Mouse (Mus musculus) liver, postnatal 0 days (tissue): ENCODE data around the gene Rps21. TPM values are rescaled to one million over a fixed set of nuclear protein-coding genes. Genes with fewer than 3 reads are reported as not detected.

ENCODE experiments used
- ATAC-seq: fragments of 200-750 bp; cut with Nextera tagmentation; 2 replicates; pipeline ENCODE4 v1.8.0; 2017; ENCODE audit warnings: mild to moderate bottlenecking, moderate library complexity
- DNase-seq: peaks from one replicate; pipeline ENCODE4 v3.0.0-alpha.2; 2016
- H3K27ac ChIP-seq: fragments of 300-500 bp; sonication (generic); 2 replicates; pipeline ENCODE4 v1.5.1; 2014; ENCODE audit warnings: antibody characterized with exemption, moderate library complexity, mild to moderate bottlenecking, low read depth
- H3K27me3 ChIP-seq: fragments of 300-500 bp; sonication (generic); 2 replicates; pipeline ENCODE4 v1.6.1; 2014; ENCODE audit warnings: low read length, control low read depth, mixed read lengths; ENCODE audit not compliant: insufficient read depth
- H3K36me3 ChIP-seq: fragments of 300-500 bp; sonication (generic); replicated peaks from 2 replicates; pipeline ENCODE4 v1.6.1; 2014; ENCODE audit warnings: mild to moderate bottlenecking, control low read depth, low read length, moderate library complexity, mixed read lengths; ENCODE audit not compliant: insufficient read depth
- H3K4me1 ChIP-seq: fragments of 300-500 bp; sonication (generic); 2 replicates; pipeline ENCODE4 v1.6.1; 2014; ENCODE audit warnings: antibody characterized with exemption, mild to moderate bottlenecking, control low read depth; ENCODE audit not compliant: insufficient read depth
- H3K4me2 ChIP-seq: fragments of 300-500 bp; sonication (generic); 2 replicates; pipeline ENCODE4 v1.6.1; 2014; ENCODE audit warnings: low read depth, mild to moderate bottlenecking, low read length, moderate library complexity, mixed read lengths
- H3K4me3 ChIP-seq: fragments of 300-500 bp; sonication (generic); 2 replicates; pipeline ENCODE4 v1.5.1; 2014; ENCODE audit warnings: low read depth, low read length
- H3K9ac ChIP-seq: fragments of 300-500 bp; sonication (generic); replicated peaks from 2 replicates; pipeline ENCODE4 v1.6.1; 2014; ENCODE audit warnings: mild to moderate bottlenecking, moderate library complexity
- H3K9me3 ChIP-seq: fragments of 300-500 bp; sonication (generic); 2 replicates; pipeline ENCODE4 v1.6.1; 2016; ENCODE audit warnings: mild to moderate bottlenecking, control low read depth, low read length, mixed read lengths
- CTCF ChIP-seq: sonication (generic); IDR thresholded peaks from 2 replicates; pipeline ENCODE4 v1.5.1; 2016; ENCODE audit warnings: antibody characterized with exemption, low read depth
- EP300 ChIP-seq: IDR thresholded peaks from 2 replicates; pipeline ENCODE4 v1.6.1; 2016; ENCODE audit warnings: antibody characterized with exemption, low read depth, mild to moderate bottlenecking
- WGBS: fragments of 180-500 bp; shearing (Covaris S2); extraction: QIAGEN DNeasy Blood & Tissue Kit; methylation state at CpG from one replicate; pipeline ENCODE4 v1.1.7; 2014; ENCODE audit not compliant: insufficient replicate concordance; 5-methylcytosine and 5-hydroxymethylcytosine counted together
- polyA plus RNA-seq: library from polyadenylated mRNA; unstranded; fragments of >200 nt; fragmentation: Nextera tagmentation; extraction: Ambion mirVana; gene quantifications from 2 replicates; pipeline ENCODE4 v1.2.1, GENCODE M21; 2015

Rps21 gene
- polyA plus RNA-seq, 1 experiment from 2014 or later = 382 TPM

- Histone ChIP-seq H3K9ac (no peak overlapping the region), H3K4me3 (no peak overlapping the region), H3K27me3 (no peaks in the 10 kb centered on the region), H3K9me3 (no peaks in the 10 kb centered on the region), H3K27ac (peak overlapping the region; percentile 70), H3K36me3 (peaks cover 14% of the 10 kb centered on the region), H3K4me2 (peak overlapping the region; percentile 22; the same call in 1 of the 2 replicates), H3K4me1 (peaks cover 24% of the 10 kb centered on the region)
- no peak for DNase-seq
- 73% methylated on average over 7 of the region's 7 CpGs for WGBS
- ATAC-seq = no peak
- TF ChIP-seq EP300 (no peak), CTCF (no peak)
These were observed 13.5 kb downstream of the Rps21 start for GRCm38 (mm10) chr2:180270537-180271255.

GRCm38 (mm10) chr2:180271804-180272395, 14.7 kb downstream of the Rps21 start:
- ATAC-seq = no peak
- H3K27me3 ChIP-seq = no peaks in the 10 kb centered on the region
- no peak for TF ChIP-seq EP300
- no peak for TF ChIP-seq CTCF
- peaks cover 36% of the 10 kb centered on the region for H3K4me1 ChIP-seq
- no peak for DNase-seq
- 80% methylated on average over 5 of the region's 5 CpGs for WGBS
- no peak overlapping the region for H3K27ac ChIP-seq
- peak overlapping the region; percentile 99 for H3K4me2 ChIP-seq
- H3K9ac ChIP-seq = peak overlapping the region; percentile 94
- H3K36me3 ChIP-seq = peaks cover 9% of the 10 kb centered on the region; the same call in 1 of the 2 replicates
- H3K4me3 ChIP-seq = peak overlapping the region; percentile 81
- H3K9me3 ChIP-seq = no peaks in the 10 kb centered on the region

GRCm38 (mm10) chr2:180272884-180273321, 15.7 kb downstream of the Rps21 start:
- Histone ChIP-seq H3K4me1 (peaks cover 40% of the 10 kb centered on the region), H3K27me3 (no peaks in the 10 kb centered on the region), H3K9ac (peak overlapping the region; percentile 94), H3K4me3 (peak overlapping the region; percentile 81), H3K36me3 (peaks cover 9% of the 10 kb centered on the region; the same call in 1 of the 2 replicates), H3K27ac (peak overlapping the region; percentile 89), H3K9me3 (no peaks in the 10 kb centered on the region), H3K4me2 (peak overlapping the region; percentile 99)
- DNase-seq = no peak
- ATAC-seq = peak; percentile 46
- 0% methylated on average over 14 of the region's 37 CpGs for WGBS
- TF ChIP-seq EP300 (no peak), CTCF (no peak)

DNA sequence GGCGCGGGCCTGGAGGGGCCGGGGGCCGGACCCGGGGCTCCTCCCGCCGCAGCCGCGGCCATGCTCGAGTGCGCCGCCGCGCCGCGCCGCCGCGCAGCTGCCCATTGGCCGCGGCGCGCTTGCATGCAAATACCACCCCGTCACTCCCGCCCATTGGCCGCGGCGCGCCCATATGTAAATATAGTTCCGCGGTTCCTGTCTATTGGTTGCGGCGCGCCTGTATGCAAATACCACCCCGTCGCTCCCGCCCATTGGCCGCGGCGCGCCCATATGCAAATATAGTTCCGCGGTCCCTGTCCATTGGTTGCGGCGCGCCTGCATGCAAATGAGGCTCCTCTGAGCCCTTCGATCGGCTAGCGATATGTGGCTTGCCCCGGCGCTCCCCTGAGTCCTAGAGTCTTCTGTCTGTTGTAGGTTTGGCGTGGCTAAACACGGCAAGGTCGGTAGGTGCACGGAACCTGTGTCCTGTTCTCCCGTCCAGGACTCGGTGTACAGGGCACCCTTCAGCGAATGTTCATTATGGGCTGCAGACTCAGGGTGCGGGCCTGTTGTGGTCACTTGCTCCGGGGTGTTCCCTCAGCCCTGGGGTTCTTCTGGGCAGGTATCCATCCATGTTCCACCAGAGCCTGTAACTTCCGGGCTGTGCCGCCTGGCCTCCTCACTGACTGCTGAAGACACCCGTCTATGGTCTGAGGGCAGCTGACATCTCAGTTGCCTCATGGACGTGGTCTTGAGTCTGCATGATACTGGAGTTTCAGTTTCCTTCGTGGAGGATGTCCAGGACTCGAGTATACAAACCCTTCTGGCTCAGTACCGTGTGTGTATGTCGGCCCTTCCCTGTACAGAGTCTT, 16.4 kb downstream of the Rps21 start, which contains the start of gene Cables2:
TSS of gene Cables2 (minus strand) at position 103 of the 851 bp plus-strand sequence.
- DNase-seq (peak; percentile 97), ATAC-seq (peak; percentile 96)
- peaks cover 40% of the 10 kb centered on the region for H3K4me1 ChIP-seq
- H3K27ac ChIP-seq = peak within 1 kb of the TSS; percentile 89
- peak within 1 kb of the TSS; percentile 81 for H3K4me3 ChIP-seq
- H3K36me3 ChIP-seq = peaks cover 8% of the 10 kb centered on the region; the same call in 1 of the 2 replicates
- 5% methylated on average over 68 of the region's 68 CpGs for WGBS
- H3K4me2 ChIP-seq = peak within 1 kb of the TSS; percentile 99
- H3K9me3 ChIP-seq = no peaks in the 10 kb centered on the region
- peak within 1 kb of the TSS; percentile 94 for H3K9ac ChIP-seq
- H3K27me3 ChIP-seq = no peaks in the 10 kb centered on the region
- TF ChIP-seq CTCF = no peak
- no peak for TF ChIP-seq EP300

DNA sequence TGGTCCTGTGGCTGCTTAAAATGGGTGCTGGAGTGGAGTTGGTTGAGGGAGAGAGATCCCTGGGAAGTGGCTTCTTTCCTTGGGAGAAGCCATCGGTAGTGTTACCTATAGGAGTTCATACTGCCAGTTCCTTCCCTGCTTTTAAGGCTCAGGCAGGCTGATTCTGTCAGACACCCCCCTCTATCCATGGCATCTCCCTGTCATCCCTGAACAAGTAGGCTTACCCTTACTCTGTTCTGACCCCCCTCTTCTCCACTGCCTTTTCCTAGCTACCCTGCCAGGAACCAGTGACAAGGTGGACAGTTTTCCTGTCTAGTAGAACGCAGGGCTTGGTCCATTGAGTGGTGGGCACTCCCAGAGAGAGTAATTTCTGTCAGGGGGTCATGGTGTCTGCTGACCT, 17.3 kb downstream of the Rps21 start:
- no peak overlapping the region for H3K9ac ChIP-seq
- DNase-seq (no peak), ATAC-seq (no peak)
- H3K4me2 ChIP-seq = no peak overlapping the region
- H3K36me3 ChIP-seq = 0 out of 2 replicates have a peak, but pooled peaks cover 5% of the 10 kb centered on the region
- H3K27me3 ChIP-seq = no peaks in the 10 kb centered on the region
- peaks cover 40% of the 10 kb centered on the region for H3K4me1 ChIP-seq
- H3K4me3 ChIP-seq = no peak overlapping the region
- no peaks in the 10 kb centered on the region for H3K9me3 ChIP-seq
- TF ChIP-seq EP300 (no peak), CTCF (no peak)
- WGBS = 85% methylated on average over 2 of the region's 2 CpGs
- H3K27ac ChIP-seq = no peak overlapping the region
